Mouse (Mus musculus): ENCODE measurements around the gene Txnrd2.

DNA sequence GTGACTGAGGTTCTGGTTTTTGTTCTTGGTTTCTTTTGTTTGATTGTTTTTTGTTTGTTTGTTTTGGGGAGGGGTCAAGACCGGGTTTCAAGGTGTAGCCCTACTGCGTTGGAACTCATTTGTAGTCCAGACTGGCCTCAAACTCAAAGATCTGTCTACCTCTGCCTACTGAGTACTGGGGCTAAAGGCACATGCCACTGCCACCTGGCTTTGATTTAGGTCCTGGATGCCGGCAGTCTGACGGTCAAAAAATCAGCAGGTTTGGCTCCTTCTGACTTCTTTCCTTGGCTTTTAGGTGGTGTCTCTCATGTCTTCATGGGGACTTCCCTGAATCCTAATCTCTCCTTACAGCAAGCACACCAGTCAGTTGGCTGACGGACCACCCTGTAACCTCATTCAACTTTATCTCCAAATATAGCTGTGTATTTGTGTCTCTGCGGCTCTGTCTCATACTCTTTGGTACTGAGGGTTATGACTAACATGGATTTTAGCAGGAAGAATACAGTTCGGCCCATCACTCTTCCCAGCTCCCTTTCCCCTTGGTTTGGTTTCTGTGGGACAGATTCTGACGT lies 4.5 kb downstream of the Txnrd2 start:
- TF ChIP-seq CTCF (IDR thresholded peaks at IDR 0.05; ENCODE audit: insufficient read depth, low read length) (no peak), POLR2A (IDR thresholded peaks at IDR 0.05; ENCODE audit: borderline replicate concordance, extremely low read depth, low read depth, low read length) (no peak)

All from lung, adult 2 months (tissue).